Mouse (Mus musculus): ENCODE data around the gene Gm20219.

Gm20219 gene

GRCm38 (mm10) chr17:56554122-56554551, at the start of gene Gm20219:
TSS of gene Gm20219 (minus strand) at chr17:56554387.
- DNase-seq = peak in 1 of 2 experiments; percentile 5

GRCm38 (mm10) chr17:56604070-56604380, 49.8 kb upstream of the Gm20219 start:
- DNase-seq = no peak

- DNase-seq = peak; percentile 49 to 58
Observed at GRCm38 (mm10) chr17:56603186-56604069, 49.2 kb upstream of the Gm20219 start.

- peak; percentile 31 to 34 for DNase-seq
Observed at GRCm38 (mm10) chr17:56593527-56594271, 39.5 kb upstream of the Gm20219 start.

GRCm38 (mm10) chr17:56592553-56592952, 38.4 kb upstream of the Gm20219 start:
- no peak for DNase-seq

- no peak for DNase-seq
Observed at GRCm38 (mm10) chr17:56588921-56589320, 34.7 kb upstream of the Gm20219 start.

- DNase-seq = no peak
Observed at GRCm38 (mm10) chr17:56587773-56588172, 33.6 kb upstream of the Gm20219 start.

- DNase-seq = peak in 1 of 2 experiments; percentile 52
Observed at GRCm38 (mm10) chr17:56585171-56585821, 31.1 kb upstream of the Gm20219 start.

- peak; percentile 99 to 100 for DNase-seq
Observed at GRCm38 (mm10) chr17:56584257-56585130, 30.3 kb upstream of the Gm20219 start, which contains the start of the genes Safb2 and Safb. TSS of gene Safb2 (minus strand) at chr17:56584585. TSS of gene Safb (plus strand) at chr17:56584825.

- DNase-seq = peak; percentile 48 to 49
Observed at GRCm38 (mm10) chr17:56583611-56584256, 29.5 kb upstream of the Gm20219 start.

GRCm38 (mm10) chr17:56583071-56583470, 28.9 kb upstream of the Gm20219 start:
- DNase-seq = no peak

GRCm38 (mm10) chr17:56572939-56573338, 18.8 kb upstream of the Gm20219 start:
- DNase-seq = no peak

- DNase-seq = peak in 1 of 2 experiments; percentile 28
Observed at GRCm38 (mm10) chr17:56572154-56572553, 18.0 kb upstream of the Gm20219 start.

GRCm38 (mm10) chr17:56570287-56570686, 16.1 kb upstream of the Gm20219 start:
- peak in 1 of 2 experiments; percentile 24 for DNase-seq

GRCm38 (mm10) chr17:56567370-56567769, 13.2 kb upstream of the Gm20219 start:
- no peak for DNase-seq

GRCm38 (mm10) chr17:56566918-56567317, 12.7 kb upstream of the Gm20219 start:
- no peak for DNase-seq

GRCm38 (mm10) chr17:56566293-56566692, 12.1 kb upstream of the Gm20219 start:
- DNase-seq = no peak

- no peak for DNase-seq
Observed at GRCm38 (mm10) chr17:56561866-56562265, 7.7 kb upstream of the Gm20219 start.

- DNase-seq = no peak
Observed at GRCm38 (mm10) chr17:56560131-56560530, 5.9 kb upstream of the Gm20219 start.

GRCm38 (mm10) chr17:56559386-56559785, 5.2 kb upstream of the Gm20219 start:
- DNase-seq = no peak

- peak; percentile 72 to 75 for DNase-seq
Observed at GRCm38 (mm10) chr17:56558448-56558847, 4.3 kb upstream of the Gm20219 start.
